Mouse (Mus musculus): ENCODE measurements around the gene Vcpkmt.

DNA sequence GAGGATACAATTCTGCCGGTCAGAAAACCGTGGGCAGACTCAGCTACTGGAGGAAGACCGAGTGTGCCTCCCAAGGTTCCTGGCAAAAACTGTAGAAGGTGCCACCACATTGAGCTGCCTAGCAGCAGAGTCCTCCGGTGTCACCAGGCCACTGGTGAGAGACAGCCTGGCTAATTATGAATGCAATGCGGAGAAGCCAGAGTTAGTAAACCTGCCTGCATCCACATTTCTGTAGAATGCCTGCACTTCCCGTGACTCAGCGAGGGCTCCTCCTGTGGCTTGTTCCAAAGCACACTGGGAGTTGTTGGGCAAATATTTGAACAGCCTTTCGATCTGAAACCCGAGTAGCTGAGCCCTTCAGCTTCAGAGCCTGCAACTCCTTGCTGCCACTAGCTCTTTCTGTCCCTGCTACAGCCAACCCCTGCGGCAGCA, 45.6 kb downstream of the Vcpkmt start:
- TF ChIP-seq CTCF (IDR thresholded peaks at IDR 0.05 in 2 of 3, conservative IDR thresholded peaks at IDR 0.05 in 1 of 3; ENCODE audit: control insufficient read depth in 1 of 3, insufficient read depth in 1 of 3, low read depth in 2 of 3, low read length in 3 of 3, poor library complexity in 1 of 3, severe bottlenecking in 1 of 3): no peak
- no peak for TF ChIP-seq GATA1 (IDR thresholded peaks at IDR 0.05; ENCODE audit: low read depth, low read length)
- TF ChIP-seq POLR2AphosphoS5 (IDR thresholded peaks at IDR 0.05; ENCODE audit: borderline replicate concordance, low read depth, low read length): no peak
